Mouse (Mus musculus): ENCODE measurements around the gene Asb5. TPM values are rescaled to one million over a fixed set of nuclear protein-coding genes. Genes with fewer than 3 reads are reported as not detected.
A peak's percentile ranks its signal among the peaks of the same experiment; 100 is the strongest.

The Asb5 gene
- polyA plus RNA-seq, 1 experiment from 2014 or later = 5.9 TPM

GRCm38 (mm10) chr8:54562137-54562536 is 32.8 kb downstream of the Asb5 start:
- H3K4me2 ChIP-seq (ENCODE audit: low read depth, low read length) = no peak overlapping the region
- H3K9me3 ChIP-seq (replicated peaks; ENCODE audit: control insufficient read depth, low read length) = no peaks in the 10 kb centered on the region
- WGBS = 29% methylated on average over 4 of the region's 4 CpGs
- H3K4me1 ChIP-seq (ENCODE audit: control insufficient read depth, insufficient read depth, low read length) = peaks cover 9% of the 10 kb centered on the region
- H3K27me3 ChIP-seq (ENCODE audit: control insufficient read depth, insufficient read depth, low read length) = no peaks in the 10 kb centered on the region
- no peak overlapping the region for H3K9ac ChIP-seq (ENCODE audit: low read length)
- H3K4me3 ChIP-seq (ENCODE audit: low read length) = no peak overlapping the region
- ATAC-seq (replicated peaks; ENCODE audit: extremely low read depth, insufficient read depth, low FRiP score) = no peak
- H3K27ac ChIP-seq (ENCODE audit: low read length) = no peak overlapping the region
- H3K36me3 ChIP-seq (ENCODE audit: control insufficient read depth, insufficient read depth) = no peaks in the 10 kb centered on the region

- no peak overlapping the region for H3K4me3 ChIP-seq (ENCODE audit: low read length)
- H3K36me3 ChIP-seq (ENCODE audit: control insufficient read depth, insufficient read depth) = no peaks in the 10 kb centered on the region
- H3K9me3 ChIP-seq (replicated peaks; ENCODE audit: control insufficient read depth, low read length) = no peaks in the 10 kb centered on the region
- peaks cover 10% of the 10 kb centered on the region for H3K4me1 ChIP-seq (ENCODE audit: control insufficient read depth, insufficient read depth, low read length)
- H3K9ac ChIP-seq (ENCODE audit: low read length) = no peak overlapping the region
- H3K4me2 ChIP-seq (ENCODE audit: low read depth, low read length) = no peak overlapping the region
- WGBS = 78% methylated on average over 1 of the region's 1 CpGs
- H3K27me3 ChIP-seq (ENCODE audit: control insufficient read depth, insufficient read depth, low read length) = no peaks in the 10 kb centered on the region
- ATAC-seq (replicated peaks; ENCODE audit: extremely low read depth, insufficient read depth, low FRiP score) = no peak
- H3K27ac ChIP-seq (ENCODE audit: low read length) = no peak overlapping the region
These were observed 35.8 kb downstream of the Asb5 start for GRCm38 (mm10) chr8:54565181-54565580.

DNA sequence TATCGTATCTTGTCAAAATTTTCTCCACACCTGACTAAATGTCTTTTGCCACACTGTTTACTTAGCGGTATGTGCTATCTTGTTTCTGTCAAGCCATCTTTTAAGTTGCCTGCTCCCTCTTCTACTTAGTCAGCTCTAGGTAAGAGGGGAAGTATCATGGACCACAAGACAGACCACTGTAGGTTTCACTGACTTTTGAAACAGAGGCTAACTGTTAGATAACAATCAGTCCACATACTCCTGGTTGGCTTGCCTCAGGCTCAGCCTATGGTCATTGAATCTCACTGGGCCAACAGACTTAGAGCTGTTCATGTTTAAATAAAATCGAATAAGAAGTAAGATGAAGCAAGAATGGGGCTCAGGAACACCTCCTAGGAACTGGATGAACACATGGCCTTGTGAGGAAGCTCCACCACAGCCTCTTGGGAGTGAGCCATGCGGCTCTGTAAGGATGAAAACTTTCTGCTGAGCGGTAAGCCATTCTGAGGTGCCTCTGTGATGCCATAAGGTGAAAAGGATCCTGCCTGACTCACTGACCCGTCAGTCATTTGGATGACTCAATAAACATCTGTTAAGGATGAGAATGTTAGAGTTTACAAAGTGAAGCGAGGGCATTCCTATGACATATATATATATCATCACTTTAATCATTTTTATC is 36.4 kb downstream of the Asb5 start:
- 87% methylated on average over 7 of the region's 7 CpGs for WGBS
- no peak for ATAC-seq (replicated peaks; ENCODE audit: extremely low read depth, insufficient read depth, low FRiP score)
- no peak overlapping the region for H3K9ac ChIP-seq (ENCODE audit: low read length)

DNA sequence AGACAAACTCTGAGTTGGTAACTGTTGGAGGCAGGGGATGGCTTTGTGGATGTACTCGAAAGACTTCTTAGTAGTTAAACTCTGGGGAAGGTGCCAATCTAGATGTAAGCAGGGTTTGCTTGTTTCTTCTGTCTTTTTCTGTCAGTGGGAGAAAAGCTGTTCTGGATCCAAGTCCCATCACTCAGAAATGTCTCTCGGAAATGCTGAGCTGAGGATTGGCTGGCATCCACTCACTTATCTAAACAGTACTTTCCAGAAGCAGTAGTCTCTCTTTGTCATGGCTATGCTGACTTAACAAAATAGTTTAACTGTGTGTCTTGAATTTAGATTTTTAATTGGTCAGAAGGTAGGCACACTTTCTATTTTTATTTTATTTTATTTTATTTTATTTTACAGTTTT is 37.8 kb downstream of the Asb5 start:
- WGBS = 29% methylated on average over 2 of the region's 2 CpGs
- Histone ChIP-seq H3K4me3 (ENCODE audit: low read length) (no peak overlapping the region), H3K9me3 (replicated peaks; ENCODE audit: control insufficient read depth, low read length) (no peaks in the 10 kb centered on the region), H3K4me1 (ENCODE audit: control insufficient read depth, insufficient read depth, low read length) (peaks cover 12% of the 10 kb centered on the region), H3K9ac (ENCODE audit: low read length) (no peak overlapping the region), H3K27me3 (ENCODE audit: control insufficient read depth, insufficient read depth, low read length) (no peaks in the 10 kb centered on the region), H3K27ac (ENCODE audit: low read length) (no peak overlapping the region), H3K4me2 (ENCODE audit: low read depth, low read length) (no peak overlapping the region), H3K36me3 (ENCODE audit: control insufficient read depth, insufficient read depth) (no peaks in the 10 kb centered on the region)
- no peak for ATAC-seq (replicated peaks; ENCODE audit: extremely low read depth, insufficient read depth, low FRiP score)

More for the DNA sequence above, 36.4 kb downstream of the Asb5 start:
- no peaks in the 10 kb centered on the region for H3K27me3 ChIP-seq (ENCODE audit: control insufficient read depth, insufficient read depth, low read length)
- H3K4me1 ChIP-seq (ENCODE audit: control insufficient read depth, insufficient read depth, low read length) = peaks cover 14% of the 10 kb centered on the region
- H3K27ac ChIP-seq (ENCODE audit: low read length) = no peak overlapping the region
- no peaks in the 10 kb centered on the region for H3K9me3 ChIP-seq (replicated peaks; ENCODE audit: control insufficient read depth, low read length)
- no peak overlapping the region for H3K4me2 ChIP-seq (ENCODE audit: low read depth, low read length)
- H3K36me3 ChIP-seq (ENCODE audit: control insufficient read depth, insufficient read depth) = no peaks in the 10 kb centered on the region
- no peak overlapping the region for H3K4me3 ChIP-seq (ENCODE audit: low read length)

GRCm38 (mm10) chr8:54570618-54571609 is 41.5 kb downstream of the Asb5 start:
- H3K9ac ChIP-seq (ENCODE audit: low read length) = peak overlapping the region; percentile 23
- peak; percentile 75 for ATAC-seq (replicated peaks; ENCODE audit: extremely low read depth, insufficient read depth, low FRiP score)
- 56% methylated on average over 15 of the region's 15 CpGs for WGBS
- H3K9me3 ChIP-seq (replicated peaks; ENCODE audit: control insufficient read depth, low read length) = no peaks in the 10 kb centered on the region
- peaks cover 10% of the 10 kb centered on the region for H3K4me1 ChIP-seq (ENCODE audit: control insufficient read depth, insufficient read depth, low read length)
- peak overlapping the region; percentile 32 for H3K4me3 ChIP-seq (ENCODE audit: low read length)
- no peaks in the 10 kb centered on the region for H3K27me3 ChIP-seq (ENCODE audit: control insufficient read depth, insufficient read depth, low read length)
- peak overlapping the region; percentile 89 for H3K27ac ChIP-seq (ENCODE audit: low read length)
- peak overlapping the region; percentile 48 for H3K4me2 ChIP-seq (ENCODE audit: low read depth, low read length)
- no peaks in the 10 kb centered on the region for H3K36me3 ChIP-seq (ENCODE audit: control insufficient read depth, insufficient read depth)

DNA sequence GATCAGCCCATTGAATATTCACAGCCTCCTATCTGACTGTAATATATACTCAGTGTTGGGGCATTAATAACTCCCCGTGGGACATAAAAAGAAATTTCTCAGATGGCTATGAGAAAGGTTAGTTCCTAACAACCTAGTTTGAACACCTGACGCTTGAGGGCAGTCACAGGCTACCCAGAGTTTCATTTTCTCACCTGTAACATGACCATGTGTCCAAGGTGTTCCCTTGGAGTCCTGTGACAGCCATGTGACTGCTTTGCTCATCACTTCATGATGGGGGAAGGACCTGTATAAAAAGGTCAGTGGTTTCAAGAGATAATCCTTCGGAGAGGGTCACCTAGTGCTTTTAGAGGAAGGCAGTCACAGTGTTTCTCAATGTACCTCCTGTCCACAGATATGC is 52.1 kb downstream of the Asb5 start:
- Histone ChIP-seq H3K4me1 (ENCODE audit: control insufficient read depth, insufficient read depth, low read length) (peaks cover 8% of the 10 kb centered on the region), H3K4me2 (ENCODE audit: low read depth, low read length) (no peak overlapping the region), H3K27me3 (ENCODE audit: control insufficient read depth, insufficient read depth, low read length) (no peaks in the 10 kb centered on the region), H3K4me3 (ENCODE audit: low read length) (no peak overlapping the region), H3K36me3 (ENCODE audit: control insufficient read depth, insufficient read depth) (no peaks in the 10 kb centered on the region; the same call in 1 of the 2 replicates), H3K27ac (ENCODE audit: low read length) (no peak overlapping the region), H3K9me3 (replicated peaks; ENCODE audit: control insufficient read depth, low read length) (no peaks in the 10 kb centered on the region), H3K9ac (ENCODE audit: low read length) (no peak overlapping the region)
- no peak for ATAC-seq (replicated peaks; ENCODE audit: extremely low read depth, insufficient read depth, low FRiP score)
- WGBS = 68% methylated on average over 3 of the region's 3 CpGs

- H3K27me3 ChIP-seq (ENCODE audit: control insufficient read depth, insufficient read depth, low read length) = no peaks in the 10 kb centered on the region
- no peak overlapping the region for H3K4me3 ChIP-seq (ENCODE audit: low read length)
- no peak for ATAC-seq (replicated peaks; ENCODE audit: extremely low read depth, insufficient read depth, low FRiP score)
- no peaks in the 10 kb centered on the region for H3K4me1 ChIP-seq (ENCODE audit: control insufficient read depth, insufficient read depth, low read length)
- H3K27ac ChIP-seq (ENCODE audit: low read length) = no peak overlapping the region
- 54% methylated on average over 1 of the region's 1 CpGs for WGBS
- no peak overlapping the region for H3K9ac ChIP-seq (ENCODE audit: low read length)
- H3K36me3 ChIP-seq (ENCODE audit: control insufficient read depth, insufficient read depth) = no peaks in the 10 kb centered on the region; the same call in 1 of the 2 replicates
- no peak overlapping the region for H3K4me2 ChIP-seq (ENCODE audit: low read depth, low read length)
- H3K9me3 ChIP-seq (replicated peaks; ENCODE audit: control insufficient read depth, low read length) = no peaks in the 10 kb centered on the region; the same call in 1 of the 2 replicates
These were observed 53.5 kb downstream of the Asb5 start for GRCm38 (mm10) chr8:54582886-54583285.

DNA sequence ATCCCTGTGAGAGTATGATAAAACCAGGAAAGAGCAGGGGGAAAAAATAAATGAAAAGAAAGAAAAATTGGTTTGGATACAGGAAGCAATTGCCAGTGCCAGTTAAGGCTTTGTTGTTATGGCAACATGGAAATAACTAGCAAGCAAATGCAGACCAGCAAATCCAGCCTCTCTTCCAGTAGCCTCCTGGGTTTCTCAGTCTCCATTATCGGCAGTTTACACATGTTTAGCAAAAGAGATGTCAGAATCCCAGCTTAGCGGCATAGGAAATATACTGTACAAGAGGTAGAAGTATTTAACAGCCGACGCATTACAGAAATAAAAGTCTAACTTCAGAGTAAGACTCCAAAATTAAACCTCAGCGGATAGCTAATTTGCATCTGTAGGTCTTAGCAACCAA is 65.3 kb downstream of the Asb5 start:
- Histone ChIP-seq H3K4me1 (ENCODE audit: control insufficient read depth, insufficient read depth, low read length) (no peaks in the 10 kb centered on the region), H3K9me3 (replicated peaks; ENCODE audit: control insufficient read depth, low read length) (no peaks in the 10 kb centered on the region), H3K4me2 (ENCODE audit: low read depth, low read length) (no peak overlapping the region), H3K4me3 (ENCODE audit: low read length) (no peak overlapping the region), H3K9ac (ENCODE audit: low read length) (no peak overlapping the region), H3K27me3 (ENCODE audit: control insufficient read depth, insufficient read depth, low read length) (no peaks in the 10 kb centered on the region), H3K27ac (ENCODE audit: low read length) (no peak overlapping the region), H3K36me3 (ENCODE audit: control insufficient read depth, insufficient read depth) (no peaks in the 10 kb centered on the region)
- no peak for ATAC-seq (replicated peaks; ENCODE audit: extremely low read depth, insufficient read depth, low FRiP score)
- WGBS = 87% methylated on average over 5 of the region's 5 CpGs

GRCm38 (mm10) chr8:54596051-54596450 is 66.7 kb downstream of the Asb5 start:
- H3K36me3 ChIP-seq (ENCODE audit: control insufficient read depth, insufficient read depth) = no peaks in the 10 kb centered on the region
- no peaks in the 10 kb centered on the region for H3K27me3 ChIP-seq (ENCODE audit: control insufficient read depth, insufficient read depth, low read length)
- no peak overlapping the region for H3K9ac ChIP-seq (ENCODE audit: low read length)
- H3K9me3 ChIP-seq (replicated peaks; ENCODE audit: control insufficient read depth, low read length) = no peaks in the 10 kb centered on the region
- no peak overlapping the region for H3K4me2 ChIP-seq (ENCODE audit: low read depth, low read length)
- ATAC-seq (replicated peaks; ENCODE audit: extremely low read depth, insufficient read depth, low FRiP score) = no peak
- no peak overlapping the region for H3K4me3 ChIP-seq (ENCODE audit: low read length)
- peaks cover 3% of the 10 kb centered on the region for H3K4me1 ChIP-seq (ENCODE audit: control insufficient read depth, insufficient read depth, low read length)
- 65% methylated on average over 2 of the region's 2 CpGs for WGBS
- no peak overlapping the region for H3K27ac ChIP-seq (ENCODE audit: low read length)
